Mouse (Mus musculus) left cerebral cortex, adult 2 months (tissue): ENCODE measurements around the gene Bicdl1. TPM values are rescaled to one million over a fixed set of nuclear protein-coding genes. Genes with fewer than 3 reads are reported as not detected.

ENCODE experiments used
- DNase-seq, 2 experiments: peaks; one replicate each; pipeline ENCODE4 v3.0.0; 2021 to 2022; ENCODE audit warnings: low spot score in 2 of 2, mixed read lengths in 1 of 2; ENCODE audit errors: extremely low spot score in 1 of 2
- H3K27ac ChIP-seq: fragments of 200-600 bp; 2 replicates; pipeline ENCODE4 v1.8.1; 2022
- H3K4me3 ChIP-seq: fragments of 200-600 bp; 2 replicates; pipeline ENCODE4 v1.8.1; 2022
- CTCF ChIP-seq: fragments of 200-600 bp; IDR thresholded peaks from 2 replicates; pipeline ENCODE4 v1.8.1; 2022; ENCODE audit warnings: antibody characterized with exemption, mild to moderate bottlenecking, moderate library complexity
- intact Hi-C: fragments of 180-260 bp; cut with DNase I; formaldehyde crosslinking; loops from one replicate; pipeline ENCODE4 v1.15.1; 2025
- long read RNA-seq, 2 experiments: library from polyadenylated mRNA; stranded (forward); transcript quantifications; one replicate each; pipeline ENCODE4 v2.0.0; 2021; ENCODE audit warnings: borderline mapping rate in 2 of 2
- total RNA-seq, 2 experiments: library from RNA; stranded (reverse); gene quantifications; 2 replicates each; pipeline ENCODE4 v1.2.3; 2021

Gene Bicdl1
- 100 to 1,000 TPM; 164 to 172 TPM for total RNA-seq
- long read RNA-seq, experiment 1, partial matches to known transcripts: 4 of 23 reads
- long read RNA-seq, experiment 1, other reads (novel, unspliced or antisense): 16 of 23 reads
- long read RNA-seq, experiment 2, partial matches to known transcripts: 2 of 25 reads
- long read RNA-seq, experiment 2, other reads (novel, unspliced or antisense): 21 of 25 reads

GRCm38 (mm10) chr5:115731001-115731731 is at the start of gene Bicdl1:
Gene Bicdl1 (minus strand): TSS chr5:115731621.
- intact Hi-C loops: loop anchor here (2.0 to 5.0 kb wide), 2 partner anchors 78 to 191 kb away; no protein-coding TSS in a partner anchor
- DNase-seq: peak; percentile 60 to 67
- Histone ChIP-seq H3K4me3 (peak within 1 kb of the TSS; percentile 90), H3K27ac (peak within 1 kb of the TSS; percentile 92)
- no peak for TF ChIP-seq CTCF

- no peak for DNase-seq
- no peak overlapping the region for H3K4me3 ChIP-seq
These were observed 45.5 kb upstream of the Bicdl1 start for GRCm38 (mm10) chr5:115776911-115777310.

GRCm38 (mm10) chr5:115775350-115775749 is 43.9 kb upstream of the Bicdl1 start:
- Histone ChIP-seq H3K4me3 (no peak overlapping the region), H3K27ac (no peak overlapping the region)
- TF ChIP-seq CTCF: no peak
- intact Hi-C loops: no loop called here
- DNase-seq: no peak

More at GRCm38 (mm10) chr5:115776911-115777310, 45.5 kb upstream of the Bicdl1 start:
- no peak overlapping the region for H3K27ac ChIP-seq
- TF ChIP-seq CTCF: no peak
- intact Hi-C loops: no loop called here

GRCm38 (mm10) chr5:115770048-115770447 is 38.6 kb upstream of the Bicdl1 start:
- no peak overlapping the region for H3K27ac ChIP-seq
- intact Hi-C loops: no loop called here
- TF ChIP-seq CTCF: no peak; the same call in 1 of the 2 replicates
- H3K4me3 ChIP-seq: no peak overlapping the region
- DNase-seq: no peak

DNA sequence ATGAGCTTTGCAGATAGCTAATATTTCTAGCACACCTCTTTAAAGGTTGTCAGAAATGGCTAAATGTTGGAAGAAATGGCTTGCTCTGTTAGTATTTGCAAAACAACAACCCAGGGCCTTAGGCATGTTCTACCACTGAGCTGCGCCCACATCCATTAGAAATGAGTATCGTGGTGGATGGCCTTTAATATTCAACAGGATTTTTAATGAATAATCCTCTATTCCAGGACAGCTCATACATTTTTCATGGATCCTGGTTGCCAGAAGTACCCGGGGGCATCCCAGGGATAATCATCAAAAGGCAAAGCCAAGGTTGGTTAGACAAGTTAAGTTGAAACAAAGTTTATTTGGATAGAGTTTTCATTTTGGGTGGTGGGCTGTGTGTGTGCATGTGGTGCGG is 37.7 kb upstream of the Bicdl1 start:
- Histone ChIP-seq H3K4me3 (no peak overlapping the region), H3K27ac (no peak overlapping the region)
- intact Hi-C loops: loop anchor here (5.0 kb wide), 1 partner anchor 53 kb away; no protein-coding TSS in a partner anchor
- no peak for DNase-seq
- no peak for TF ChIP-seq CTCF

DNA sequence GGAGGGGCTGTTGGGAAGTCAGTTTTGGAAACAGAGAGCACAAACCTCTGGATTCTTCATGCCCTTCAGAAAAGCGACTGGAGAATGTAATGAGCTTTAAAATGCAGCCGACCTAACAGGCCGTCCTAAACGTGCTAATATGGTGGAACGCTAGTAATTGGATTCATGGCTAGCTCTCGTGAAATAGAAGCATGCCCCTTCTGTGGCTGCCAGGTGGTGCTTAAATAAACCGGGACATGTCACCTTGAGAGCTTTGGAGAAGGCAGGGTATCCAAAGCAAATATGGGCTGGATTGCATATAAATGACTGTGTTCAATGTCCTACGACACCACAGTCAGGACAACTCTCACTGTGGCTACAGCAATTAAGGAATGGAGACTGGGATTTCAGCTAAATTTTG is 35.4 kb upstream of the Bicdl1 start:
- Histone ChIP-seq H3K27ac (no peak overlapping the region), H3K4me3 (no peak overlapping the region)
- intact Hi-C loops: loop anchor here (5.0 kb wide), 1 partner anchor 55 kb away; no protein-coding TSS in a partner anchor
- DNase-seq: no peak
- no peak for TF ChIP-seq CTCF

GRCm38 (mm10) chr5:115763981-115764380 is 32.6 kb upstream of the Bicdl1 start:
- DNase-seq: no peak
- no peak overlapping the region for H3K4me3 ChIP-seq
- no peak for TF ChIP-seq CTCF
- intact Hi-C loops: no loop called here
- H3K27ac ChIP-seq: no peak overlapping the region

DNA sequence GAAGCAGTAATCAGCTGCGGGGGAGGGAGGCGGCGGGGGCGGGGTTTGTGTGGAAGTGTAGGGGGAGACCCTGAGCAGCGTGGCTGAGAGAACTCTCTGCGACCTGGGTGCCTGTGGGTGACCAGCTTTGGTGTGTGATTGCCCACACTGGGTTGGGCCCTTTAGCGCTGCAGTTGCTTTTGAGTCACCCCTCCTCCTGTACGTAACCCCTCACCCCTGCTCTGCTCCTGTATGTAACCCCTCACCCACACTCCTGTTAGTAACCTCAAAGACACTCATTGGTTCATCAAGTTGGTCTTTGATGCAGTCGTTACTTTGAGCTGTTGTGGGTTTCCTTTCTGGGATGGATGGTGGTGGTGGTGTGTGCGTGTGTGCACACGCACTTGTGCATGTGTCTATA is 29.5 kb upstream of the Bicdl1 start:
- intact Hi-C loops: no loop called here
- no peak for TF ChIP-seq CTCF
- no peak overlapping the region for H3K4me3 ChIP-seq
- H3K27ac ChIP-seq: no peak overlapping the region
- no peak for DNase-seq

- Histone ChIP-seq H3K27ac (no peak overlapping the region), H3K4me3 (no peak overlapping the region)
- no peak for DNase-seq
- no peak for TF ChIP-seq CTCF
- intact Hi-C loops: no loop called here
These were observed 27.2 kb upstream of the Bicdl1 start for GRCm38 (mm10) chr5:115758431-115759180.

GRCm38 (mm10) chr5:115757516-115757915 is 26.1 kb upstream of the Bicdl1 start:
- H3K4me3 ChIP-seq: no peak overlapping the region
- no peak for DNase-seq
- intact Hi-C loops: no loop called here
- no peak overlapping the region for H3K27ac ChIP-seq
- TF ChIP-seq CTCF: no peak

DNA sequence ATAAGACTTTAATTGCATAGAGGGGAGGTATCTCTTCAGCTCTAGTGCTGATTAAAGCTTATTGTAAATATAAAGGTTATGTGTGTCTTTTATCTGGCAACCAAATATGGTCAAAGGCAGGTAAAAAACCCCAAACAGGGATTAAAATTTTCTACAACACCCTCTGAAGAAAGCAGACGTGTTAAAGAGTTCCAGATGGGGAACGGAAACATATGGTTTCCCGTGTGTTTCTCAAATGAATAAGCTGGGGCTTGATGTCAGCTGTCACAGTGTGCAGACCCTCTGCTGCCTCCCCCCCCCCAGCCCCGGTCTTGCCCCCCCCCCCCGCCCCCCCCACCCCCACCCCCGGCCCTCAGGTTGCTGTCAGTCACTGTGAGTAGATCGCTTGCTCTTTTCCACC is 24.1 kb upstream of the Bicdl1 start:
- DNase-seq: no peak
- TF ChIP-seq CTCF: no peak
- H3K4me3 ChIP-seq: no peak overlapping the region
- intact Hi-C loops: no loop called here
- no peak overlapping the region for H3K27ac ChIP-seq

GRCm38 (mm10) chr5:115754831-115755230 is 23.4 kb upstream of the Bicdl1 start:
- Histone ChIP-seq H3K4me3 (no peak overlapping the region), H3K27ac (no peak overlapping the region)
- no peak for DNase-seq
- TF ChIP-seq CTCF: no peak
- intact Hi-C loops: no loop called here
